Mouse (Mus musculus) brain, adult 2 months (tissue): ENCODE measurements at regions not wholly inside any gene's neighbourhood (a gene's known extent, or its start where the extent isn't known, plus 50 kb on each side); places are given as distances from the start of the nearest gene placed in this dataset.
A peak's percentile ranks its signal among the peaks of the same experiment; 100 is the strongest.

ENCODE experiments used
- DNase-seq: peaks from one replicate; pipeline ENCODE4 v3.0.0; 2011; ENCODE audit warnings: low read depth, low spot score

GRCm38 (mm10) chr1:105079437-105079836 is 277.1 kb downstream of the Rnf152 start:
- no peak for DNase-seq

- no peak for DNase-seq
Measured at GRCm38 (mm10) chr1:105075728-105076127, 280.8 kb downstream of the Rnf152 start.

GRCm38 (mm10) chr1:105074326-105074725 is 282.2 kb downstream of the Rnf152 start:
- no peak for DNase-seq

DNA sequence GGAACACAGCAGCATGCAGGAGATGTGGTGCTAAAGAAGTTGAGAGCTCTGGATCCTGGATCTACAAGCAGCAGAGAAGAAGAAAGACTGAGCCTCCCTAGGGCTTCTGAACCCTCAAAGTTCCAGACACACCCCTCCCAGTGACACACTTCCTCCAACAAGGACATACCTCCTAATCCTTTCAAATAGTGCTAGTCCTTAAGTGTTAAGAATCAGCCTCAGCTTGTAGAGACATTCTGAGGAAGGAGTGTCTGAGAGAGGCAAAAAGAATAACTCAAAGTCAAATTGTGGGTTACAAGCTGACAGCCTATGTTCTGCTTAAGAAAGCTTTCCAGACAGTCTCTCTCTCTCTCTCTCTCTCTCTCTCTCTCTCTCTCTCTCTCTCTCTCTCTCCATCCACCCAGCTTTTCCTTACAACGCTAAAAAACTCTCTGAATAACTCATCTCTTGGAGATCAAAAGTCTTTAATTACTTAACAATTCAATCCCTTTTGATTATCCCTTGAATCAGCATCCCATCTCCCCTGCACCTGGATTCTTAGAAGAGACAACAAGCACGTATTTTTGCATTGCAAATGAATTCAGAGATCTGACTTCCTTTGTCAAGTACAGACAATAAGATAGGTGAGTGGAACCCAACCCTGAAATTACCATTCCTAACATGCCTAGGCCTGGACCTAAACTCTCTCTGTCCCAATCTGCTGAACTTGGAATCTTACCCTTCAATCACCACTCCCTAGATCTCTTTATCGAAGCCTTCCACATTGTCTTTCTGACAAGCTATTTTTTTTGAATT is 285.7 kb downstream of the Rnf152 start:
- no peak for DNase-seq

- DNase-seq, result peak; percentile 90
Measured at GRCm38 (mm10) chr1:105067902-105068301, 288.6 kb downstream of the Rnf152 start.

GRCm38 (mm10) chr1:105067049-105067795 is 289.3 kb downstream of the Rnf152 start:
- peak; percentile 68 for DNase-seq

DNA sequence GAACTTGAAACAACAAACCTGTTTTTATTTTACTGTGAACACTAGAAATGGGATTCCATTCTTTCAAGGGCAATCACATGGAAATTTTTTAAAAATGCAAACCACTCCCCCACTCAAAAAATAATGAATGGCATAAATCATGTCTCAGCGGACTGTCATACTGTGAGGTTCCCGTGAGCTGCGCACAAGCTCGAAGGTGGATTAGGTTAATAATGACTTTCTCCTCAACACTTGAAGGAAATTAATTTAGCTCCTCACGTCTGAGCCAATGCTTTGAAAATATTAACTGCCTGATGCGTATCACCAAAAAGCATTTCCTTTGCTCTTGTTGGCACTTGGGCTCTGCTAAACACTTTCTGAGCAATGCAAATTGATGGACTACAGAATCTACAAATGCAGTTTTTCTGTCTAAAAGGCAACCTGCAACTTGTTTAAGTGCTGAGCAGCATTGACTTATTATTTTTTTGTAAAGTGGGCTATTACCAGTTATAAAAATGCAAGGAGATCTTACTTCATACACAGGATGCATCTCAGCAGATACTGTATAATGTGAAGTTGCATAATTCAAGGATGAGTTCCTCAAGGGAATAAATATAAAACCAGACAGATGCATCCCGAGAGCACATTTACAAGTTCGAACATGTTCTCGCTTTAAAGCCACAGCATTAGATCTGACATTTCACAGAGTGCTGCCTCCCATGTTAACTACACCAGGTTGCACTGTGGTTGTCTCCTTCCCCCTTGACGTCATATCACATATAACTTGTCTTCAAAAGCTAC is 282.4 kb downstream of the Cdh20 start:
- DNase-seq, result peak; percentile 40
